Mouse (Mus musculus) C2C12 (cell line): Measurements from ENCODE around the gene Colgalt2.

Experiments
- CTCF ChIP-seq: IDR thresholded peaks from one replicate; pipeline ENCODE4 v1.5.1; 2011; ENCODE audit not compliant: control insufficient read depth, insufficient read depth, insufficient read length
- FOSL1 ChIP-seq: IDR thresholded peaks from one replicate; pipeline ENCODE4 v1.8.0; 2011; ENCODE audit warnings: mild to moderate bottlenecking, low read length; ENCODE audit not compliant: poor library complexity, insufficient read depth, severe bottlenecking
- MYOG ChIP-seq: IDR thresholded peaks from one replicate; pipeline ENCODE4 v1.6.1; 2011; ENCODE audit not compliant: control insufficient read depth, insufficient read length; ENCODE audit errors: extremely low read depth
- USF1 ChIP-seq: IDR thresholded peaks from one replicate; pipeline ENCODE4 v1.6.1; 2011; ENCODE audit warnings: low read depth, mild to moderate bottlenecking, control low read depth, moderate library complexity

DNA sequence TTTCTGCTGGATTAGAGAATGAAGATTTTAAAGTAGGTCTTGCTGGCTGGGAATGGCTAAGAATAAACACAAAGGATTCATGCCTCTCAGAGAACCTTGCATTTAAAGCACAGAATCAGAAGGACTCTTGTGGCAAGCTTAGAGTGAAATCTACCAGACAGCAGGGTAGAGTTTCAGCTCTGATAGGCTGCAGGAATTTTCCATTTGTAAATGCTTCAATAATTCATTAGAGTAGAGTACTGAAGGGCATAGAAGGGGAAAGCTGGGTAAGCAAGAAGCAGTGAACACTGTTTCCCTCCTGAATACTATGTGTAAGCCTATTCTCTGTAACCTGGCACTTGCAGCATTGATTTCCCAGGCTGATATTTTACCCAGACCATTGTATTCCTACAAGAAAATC is 10.4 kb upstream of the Colgalt2 start:
- TF ChIP-seq CTCF (no peak), USF1 (no peak), MYOG (no peak), FOSL1 (no peak)
